Mouse (Mus musculus) forebrain, embryonic 12.5 days (tissue): ENCODE results near the gene Abcg1. TPM values are rescaled to one million over a fixed set of nuclear protein-coding genes. Genes with fewer than 3 reads are reported as not detected.

Experiments used
- ATAC-seq: fragments of 200-750 bp; cut with Nextera tagmentation; 2 replicates; pipeline ENCODE4 v1.8.0; 2017; ENCODE audit warnings: moderate TSS enrichment; ENCODE audit not compliant: low FRiP score
- H3K27ac ChIP-seq: fragments of 300-500 bp; sonication (generic); 2 replicates; pipeline ENCODE4 v1.5.1; 2016; ENCODE audit warnings: mild to moderate bottlenecking
- H3K27me3 ChIP-seq: fragments of 300-500 bp; sonication (generic); 2 replicates; pipeline ENCODE4 v1.6.1; 2016; ENCODE audit warnings: mild to moderate bottlenecking
- H3K36me3 ChIP-seq: fragments of 300-500 bp; sonication (generic); replicated peaks from 2 replicates; pipeline ENCODE4 v1.6.1; 2016; ENCODE audit warnings: mild to moderate bottlenecking
- H3K4me1 ChIP-seq: fragments of 300-500 bp; sonication (generic); 2 replicates; pipeline ENCODE4 v1.6.1; 2016
- H3K4me2 ChIP-seq: fragments of 300-500 bp; sonication (generic); 2 replicates; pipeline ENCODE4 v1.6.1; 2016; ENCODE audit warnings: mild to moderate bottlenecking, moderate library complexity
- H3K4me3 ChIP-seq: fragments of 300-500 bp; sonication (generic); replicated peaks from 2 replicates; pipeline ENCODE4 v1.5.1; 2016; ENCODE audit warnings: mild to moderate bottlenecking
- H3K9ac ChIP-seq: fragments of 300-500 bp; sonication (generic); 2 replicates; pipeline ENCODE4 v1.6.1; 2016; ENCODE audit warnings: mild to moderate bottlenecking
- H3K9me3 ChIP-seq: fragments of 300-500 bp; sonication (generic); 2 replicates; pipeline ENCODE4 v1.6.1; 2016
- whole genome bisulfite sequencing: fragments of 180-500 bp; shearing (Covaris S2); methylation state at CpG from one replicate; pipeline ENCODE4 v1.1.7; 2016; 5-methylcytosine and 5-hydroxymethylcytosine counted together
- polyA plus RNA-seq: library from polyadenylated mRNA; unstranded; fragments of >200 nt; fragmentation: Nextera tagmentation; extraction: Ambion mirVana; gene quantifications from 2 replicates; pipeline ENCODE4 v1.2.1, GENCODE M21; 2016

Abcg1 gene
- polyA plus RNA-seq, 1 experiment from 2014 or later = 16.2 TPM

DNA sequence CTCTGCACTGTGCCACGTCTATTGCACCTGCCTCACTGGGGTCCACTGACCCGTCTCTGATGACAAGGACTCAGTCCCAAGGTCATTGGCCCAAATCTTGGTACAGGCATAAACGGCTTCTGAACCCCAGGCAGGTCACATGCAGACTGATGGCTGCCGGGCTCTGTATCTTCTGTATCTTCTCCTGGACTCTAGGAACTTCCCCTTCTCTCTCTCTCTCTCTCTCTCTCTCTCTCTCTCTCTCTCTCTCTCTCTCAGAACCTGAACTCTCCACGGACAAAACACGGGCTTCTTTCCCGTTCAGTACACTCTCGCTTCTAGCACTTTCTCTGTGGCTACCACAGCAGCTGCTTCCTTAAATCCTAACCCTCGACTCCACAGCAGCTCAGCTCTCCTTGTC is 88.5 kb downstream of the Abcg1 start:
- Histone ChIP-seq H3K9ac (no peak overlapping the region), H3K4me1 (no peaks in the 10 kb centered on the region; the same call in 1 of the 2 replicates), H3K27ac (no peak overlapping the region), H3K4me3 (no peak overlapping the region), H3K4me2 (no peak overlapping the region), H3K36me3 (no peaks in the 10 kb centered on the region), H3K9me3 (no peaks in the 10 kb centered on the region), H3K27me3 (no peaks in the 10 kb centered on the region)
- ATAC-seq = no peak
- whole genome bisulfite sequencing = 81% methylated on average over 9 of the region's 9 CpGs

DNA sequence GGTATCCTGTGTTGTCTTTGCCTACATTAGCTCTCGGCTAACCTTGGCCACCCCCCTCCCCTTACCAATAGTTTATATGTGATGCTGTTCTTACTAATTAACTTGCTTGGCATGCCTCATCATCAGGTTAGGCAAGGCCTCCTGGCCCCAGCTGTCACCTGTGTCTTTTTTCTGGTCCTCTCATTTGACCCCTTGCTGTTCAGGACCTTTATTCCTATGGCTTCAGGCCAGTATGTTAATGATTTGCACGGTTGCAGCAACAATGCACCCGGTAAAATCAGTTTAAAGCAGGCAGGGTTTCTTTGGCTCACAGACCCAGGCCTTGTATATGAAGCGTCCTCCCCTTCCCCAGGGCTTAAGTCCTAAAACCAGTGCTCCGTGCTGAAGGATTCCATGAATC is 95.0 kb downstream of the Abcg1 start:
- Histone ChIP-seq H3K4me3 (no peak overlapping the region), H3K27ac (no peak overlapping the region)
- WGBS = 51% methylated on average over 5 of the region's 5 CpGs

DNA sequence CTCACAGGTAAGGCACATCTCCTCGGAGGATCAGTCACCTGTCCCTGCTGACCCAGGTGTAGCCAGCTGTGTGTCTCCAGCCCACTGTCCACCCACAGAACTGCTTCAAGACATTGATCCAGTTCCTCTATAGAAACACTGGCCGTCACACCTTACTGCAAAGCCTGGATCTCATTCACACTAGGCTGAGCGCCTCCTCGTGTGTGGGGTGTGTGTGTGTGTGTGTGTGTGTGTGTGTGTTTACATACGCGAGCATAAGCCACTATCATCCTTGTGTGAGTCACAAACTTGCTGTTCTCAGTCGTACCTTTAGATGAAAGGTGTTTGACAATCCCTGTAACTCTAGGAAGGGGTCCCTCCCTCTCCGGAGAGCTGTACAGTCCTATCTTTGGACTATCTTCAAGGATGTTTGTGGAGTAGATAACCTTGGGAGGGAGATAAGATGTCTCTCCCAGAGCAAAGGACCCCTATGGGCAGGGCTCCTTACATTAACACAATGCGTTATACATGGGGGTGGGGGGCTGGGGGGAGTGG is 95.6 kb downstream of the Abcg1 start:
- H3K4me3 ChIP-seq = no peak overlapping the region
- H3K4me2 ChIP-seq = no peak overlapping the region
- H3K9me3 ChIP-seq = no peaks in the 10 kb centered on the region
- no peak overlapping the region for H3K27ac ChIP-seq
- no peaks in the 10 kb centered on the region for H3K36me3 ChIP-seq
- no peaks in the 10 kb centered on the region for H3K27me3 ChIP-seq
- H3K9ac ChIP-seq = no peak overlapping the region
- H3K4me1 ChIP-seq = 0 out of 2 replicates have a peak, but pooled peaks cover 4% of the 10 kb centered on the region
- no peak for ATAC-seq
- WGBS = 90% methylated on average over 9 of the region's 9 CpGs

More for the DNA sequence above, 95.0 kb downstream of the Abcg1 start:
- no peak for ATAC-seq
- H3K9ac ChIP-seq = no peak overlapping the region
- no peaks in the 10 kb centered on the region for H3K36me3 ChIP-seq
- H3K4me2 ChIP-seq = no peak overlapping the region
- H3K4me1 ChIP-seq = 0 out of 2 replicates have a peak, but pooled peaks cover 4% of the 10 kb centered on the region
- H3K9me3 ChIP-seq = no peaks in the 10 kb centered on the region
- H3K27me3 ChIP-seq = no peaks in the 10 kb centered on the region

- Histone ChIP-seq H3K27me3 (no peaks in the 10 kb centered on the region), H3K9ac (no peak overlapping the region), H3K4me3 (no peak overlapping the region), H3K9me3 (no peaks in the 10 kb centered on the region), H3K27ac (no peak overlapping the region), H3K36me3 (no peaks in the 10 kb centered on the region), H3K4me2 (no peak overlapping the region), H3K4me1 (0 out of 2 replicates have a peak, but pooled peaks cover 4% of the 10 kb centered on the region)
- WGBS = 83% methylated on average over 8 of the region's 8 CpGs
- ATAC-seq = no peak
Observed at GRCm38 (mm10) chr17:31153785-31154184, 96.3 kb downstream of the Abcg1 start.

DNA sequence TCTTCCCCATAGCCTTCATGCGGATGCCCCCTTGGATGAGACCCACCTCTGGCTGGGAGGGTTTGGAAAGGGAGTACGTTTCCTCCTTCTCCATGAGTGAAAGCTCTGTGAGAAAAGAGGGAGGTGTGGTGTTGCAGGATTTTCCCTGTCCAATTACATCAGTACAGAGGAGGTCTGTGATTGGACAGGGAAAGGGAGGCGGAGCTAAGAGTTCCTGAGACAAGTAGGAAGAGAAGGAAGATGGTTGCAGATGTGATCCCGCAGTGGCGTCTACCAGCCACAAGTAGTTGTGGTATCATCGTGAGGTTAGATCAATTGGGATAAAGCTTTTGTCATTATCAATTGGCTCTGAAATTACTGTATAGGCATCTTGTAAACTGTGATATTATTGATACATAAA is 100.4 kb downstream of the Abcg1 start:
- no peaks in the 10 kb centered on the region for H3K9me3 ChIP-seq
- no peak overlapping the region for H3K4me3 ChIP-seq
- H3K4me2 ChIP-seq = no peak overlapping the region
- H3K27me3 ChIP-seq = no peaks in the 10 kb centered on the region
- no peaks in the 10 kb centered on the region for H3K4me1 ChIP-seq
- no peak overlapping the region for H3K27ac ChIP-seq
- H3K36me3 ChIP-seq = no peaks in the 10 kb centered on the region
- 76% methylated on average over 6 of the region's 6 CpGs for WGBS
- ATAC-seq = no peak
- no peak overlapping the region for H3K9ac ChIP-seq

GRCm38 (mm10) chr17:31160291-31160690 is 102.8 kb downstream of the Abcg1 start:
- ATAC-seq = no peak
- Histone ChIP-seq H3K9me3 (no peaks in the 10 kb centered on the region), H3K27me3 (no peaks in the 10 kb centered on the region), H3K4me3 (no peak overlapping the region), H3K36me3 (no peaks in the 10 kb centered on the region), H3K9ac (no peak overlapping the region), H3K4me2 (no peak overlapping the region), H3K27ac (no peak overlapping the region), H3K4me1 (no peaks in the 10 kb centered on the region)
- 69% methylated on average over 4 of the region's 4 CpGs for WGBS

GRCm38 (mm10) chr17:31162607-31163006 is 105.1 kb downstream of the Abcg1 start:
- Histone ChIP-seq H3K4me2 (no peak overlapping the region), H3K9ac (no peak overlapping the region), H3K36me3 (no peaks in the 10 kb centered on the region), H3K27me3 (no peaks in the 10 kb centered on the region), H3K4me1 (no peaks in the 10 kb centered on the region), H3K4me3 (no peak overlapping the region), H3K9me3 (no peaks in the 10 kb centered on the region), H3K27ac (no peak overlapping the region)
- ATAC-seq = no peak
- WGBS = 94% methylated on average over 12 of the region's 12 CpGs

DNA sequence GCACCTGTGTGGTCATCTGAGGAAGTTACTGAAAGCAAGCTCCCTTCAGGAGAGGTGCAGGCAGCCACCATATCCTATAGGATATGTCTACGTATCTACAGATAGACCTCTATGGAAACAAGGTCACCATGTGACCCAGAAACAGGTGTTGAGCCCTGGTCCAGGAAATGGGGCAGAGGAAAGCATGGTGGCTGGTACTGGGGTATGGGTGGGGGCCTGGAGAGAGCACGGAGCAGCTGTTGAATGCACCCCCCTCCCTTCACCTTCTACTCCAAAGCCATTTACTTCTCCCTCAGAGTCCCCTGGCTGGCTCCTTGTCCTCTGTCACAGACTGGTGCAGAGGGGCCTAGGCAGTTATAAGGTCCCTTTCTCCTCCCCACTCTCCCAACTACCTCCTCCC is 106.3 kb downstream of the Abcg1 start:
- H3K9ac ChIP-seq = no peak overlapping the region
- WGBS = 66% methylated on average over 2 of the region's 2 CpGs
- H3K4me2 ChIP-seq = no peak overlapping the region
- no peak for ATAC-seq
- H3K9me3 ChIP-seq = no peaks in the 10 kb centered on the region
- H3K36me3 ChIP-seq = no peaks in the 10 kb centered on the region
- H3K27me3 ChIP-seq = no peaks in the 10 kb centered on the region
- H3K27ac ChIP-seq = no peak overlapping the region
- H3K4me3 ChIP-seq = no peak overlapping the region
- no peaks in the 10 kb centered on the region for H3K4me1 ChIP-seq

GRCm38 (mm10) chr17:31165127-31165526 is 107.7 kb downstream of the Abcg1 start, which contains the start of gene Tff1:
Gene Tff1, minus strand, starts transcription at chr17:31165277.
- WGBS = 94% methylated on average over 6 of the region's 6 CpGs

More at GRCm38 (mm10) chr17:31165127-31165526, 107.7 kb downstream of the Abcg1 start, which contains the start of gene Tff1:
- no peaks in the 10 kb centered on the region for H3K9me3 ChIP-seq
- no peak within 1 kb of the TSS for H3K4me3 ChIP-seq
- H3K9ac ChIP-seq = no peak within 1 kb of the TSS
- H3K27ac ChIP-seq = no peak within 1 kb of the TSS
- ATAC-seq = no peak
- H3K36me3 ChIP-seq = no peaks in the 10 kb centered on the region
- H3K4me1 ChIP-seq = no peaks in the 10 kb centered on the region
- no peaks in the 10 kb centered on the region for H3K27me3 ChIP-seq
- no peak within 1 kb of the TSS for H3K4me2 ChIP-seq

Other genes with a start within 250 kb of the Abcg1 start
- 0.05 TPM in 2 replicates for gene Glp1r, start 155.9 kb upstream of the Abcg1 start, polyA plus RNA-seq
- gene Umodl1, start 103.0 kb upstream of the Abcg1 start, polyA plus RNA-seq = 0.09 TPM in 1 of 2 replicates, not detected in the other
- gene Tff3, start 72.0 kb downstream of the Abcg1 start, polyA plus RNA-seq = 0.88 TPM in 1 of 2 replicates, not detected in the other
- gene Tff2, start 86.6 kb downstream of the Abcg1 start, polyA plus RNA-seq = not detected in 2 replicates
- not detected in 2 replicates for gene Tff1, start 107.6 kb downstream of the Abcg1 start, polyA plus RNA-seq
- gene Tmprss3, start 141.3 kb downstream of the Abcg1 start, polyA plus RNA-seq = not detected in 2 replicates
- gene Ubash3a, start 150.2 kb downstream of the Abcg1 start, polyA plus RNA-seq = 0.10 and 0.29 TPM in 2 replicates
- gene Rsph1, start 219.7 kb downstream of the Abcg1 start, polyA plus RNA-seq = 2.6 and 3.8 TPM in 2 replicates
- gene Slc37a1, start 229.1 kb downstream of the Abcg1 start, polyA plus RNA-seq = 9.4 and 10.7 TPM in 2 replicates